Mouse (Mus musculus) heart, adult 2 months (tissue): Measurements from ENCODE around the gene Cdk13. TPM values are rescaled to one million over a fixed set of nuclear protein-coding genes. Genes with fewer than 3 reads are reported as not detected.

Experiments used
- DNase-seq, 2 experiments: peaks; one replicate each; pipeline ENCODE4 v3.0.0; 2021
- H3K27ac ChIP-seq: fragments of 200-600 bp; 2 replicates; pipeline ENCODE4 v1.8.1; 2022
- H3K27me3 ChIP-seq: fragments of 200-500 bp; 2 replicates; pipeline ENCODE4 v1.6.1; 2012; ENCODE audit warnings: mild to moderate bottlenecking, low read length, inconsistent platforms, mixed read lengths; ENCODE audit not compliant: control insufficient read depth, insufficient read depth
- H3K36me3 ChIP-seq: fragments of 200-500 bp; 2 replicates; pipeline ENCODE4 v1.6.1; 2012; ENCODE audit warnings: low read length, inconsistent platforms; ENCODE audit not compliant: control insufficient read depth, insufficient read depth
- H3K4me1 ChIP-seq: fragments of 200-500 bp; 2 replicates; pipeline ENCODE4 v1.6.1; 2011; ENCODE audit warnings: low read length; ENCODE audit not compliant: control insufficient read depth, insufficient read depth
- H3K4me3 ChIP-seq: fragments of 200-600 bp; 2 replicates; pipeline ENCODE4 v1.8.1; 2022
- H3K79me2 ChIP-seq: fragments of 200-500 bp; replicated peaks from 2 replicates; pipeline ENCODE4 v1.6.1; 2012; ENCODE audit warnings: mild to moderate bottlenecking, inconsistent platforms, low read length, moderate library complexity, mixed read lengths; ENCODE audit not compliant: control insufficient read depth, insufficient read depth
- H3K9ac ChIP-seq: fragments of 200-500 bp; 2 replicates; pipeline ENCODE4 v1.6.1; 2012; ENCODE audit warnings: low read depth, mild to moderate bottlenecking, control low read depth, inconsistent platforms, low read length, mixed read lengths
- CTCF ChIP-seq: fragments of 200-600 bp; IDR thresholded peaks from 2 replicates; pipeline ENCODE4 v1.8.1; 2022; ENCODE audit warnings: antibody characterized with exemption, mild to moderate bottlenecking, moderate library complexity
- EP300 ChIP-seq: fragments of 200-500 bp; IDR thresholded peaks from 2 replicates; pipeline ENCODE4 v1.6.1; 2011; ENCODE audit warnings: low read depth, low read length, control low read depth; ENCODE audit not compliant: insufficient read depth
- POLR2A ChIP-seq: fragments of 200-500 bp; IDR thresholded peaks from 2 replicates; pipeline ENCODE4 v1.6.1; 2011; ENCODE audit warnings: mild to moderate bottlenecking, low read depth, low read length, control low read depth; ENCODE audit not compliant: insufficient read depth
- WGBS: fragments of 180-500 bp; shearing (Covaris S2); methylation state at CpG from one replicate; pipeline ENCODE4 v1.1.7; 2018; 5-methylcytosine and 5-hydroxymethylcytosine counted together
- intact Hi-C: fragments of 180-260 bp; cut with DNase I; formaldehyde crosslinking; loops from one replicate; pipeline ENCODE4 v1.15.1; 2025
- microRNA-seq, 2 experiments: library from miRNA; unstranded; fragments of <30 nt; microRNA quantifications; one replicate each; pipeline ENCODE4 v1.2.0; 2021
- polyA plus RNA-seq: library from polyadenylated mRNA; depleted of rRNA; stranded (reverse); fragments of >200 nt; gene quantifications from 2 replicates; pipeline ENCODE4 v1.2.3, GENCODE M21; 2012; rRNA removed
- total RNA-seq, 2 experiments: library from RNA; stranded (reverse); gene quantifications; 2 replicates each; pipeline ENCODE4 v1.2.3; 2021

Cdk13 gene
- total and polyA plus RNA-seq, 3 experiments = 12.5 to 24.7 (median 22.4) TPM

GRCm38 (mm10) chr13:17671122-17671521, 133.8 kb downstream of the Cdk13 start:
- TF ChIP-seq POLR2A (no peak), CTCF (no peak), EP300 (no peak)
- intact Hi-C loops = no loop called here
- DNase-seq = no peak
- H3K4me1 ChIP-seq = no peaks in the 10 kb centered on the region
- no peaks in the 10 kb centered on the region for H3K79me2 ChIP-seq
- H3K27ac ChIP-seq = no peak overlapping the region
- no peaks in the 10 kb centered on the region for H3K27me3 ChIP-seq
- H3K4me3 ChIP-seq = no peak overlapping the region
- WGBS = 63% methylated on average over 1 of the region's 1 CpGs
- no peak overlapping the region for H3K9ac ChIP-seq
- no peaks in the 10 kb centered on the region for H3K36me3 ChIP-seq

- Histone ChIP-seq H3K27me3 (no peaks in the 10 kb centered on the region), H3K36me3 (no peaks in the 10 kb centered on the region), H3K79me2 (no peaks in the 10 kb centered on the region), H3K9ac (no peak overlapping the region), H3K4me3 (no peak overlapping the region), H3K4me1 (no peaks in the 10 kb centered on the region), H3K27ac (no peak overlapping the region)
- 82% methylated on average over 1 of the region's 1 CpGs for WGBS
- TF ChIP-seq CTCF = no peak
- DNase-seq = no peak
- intact Hi-C loops = no loop called here
Measured at GRCm38 (mm10) chr13:17667380-17667779, 137.5 kb downstream of the Cdk13 start.

Small RNA genes lying within 50 kb of the gene (microRNA-seq; reads per million reads assigned to microRNA genes)
- gene Mir466i = 0 reads per million in 2 experiments

Other genes with a start within 250 kb of the Cdk13 start
- gene Mplkip, start 109.9 kb downstream of the Cdk13 start, total RNA-seq = 1 to 10 TPM; 5.6 to 6.0 TPM
- gene Mplkip, start 109.9 kb downstream of the Cdk13 start, polyA plus RNA-seq = 2.6 and 2.8 TPM in 2 replicates
- gene Sugct, start 109.5 kb downstream of the Cdk13 start, total RNA-seq = 1 to 10 TPM; 1.0 TPM
- gene Sugct, start 109.5 kb downstream of the Cdk13 start, polyA plus RNA-seq = 1.00 and 1.5 TPM in 2 replicates
- gene Rala, start 139.1 kb upstream of the Cdk13 start, total RNA-seq = 10 to 100 TPM; 33.0 to 42.6 TPM
- gene Rala, start 139.1 kb upstream of the Cdk13 start, polyA plus RNA-seq = 21.4 and 36.1 TPM in 2 replicates
- gene Yae1d1, start 188.3 kb upstream of the Cdk13 start, total RNA-seq = 10 to 100 TPM; 36.2 to 37.6 TPM
- 39.0 and 69.1 TPM in 2 replicates for gene Yae1d1, start 188.3 kb upstream of the Cdk13 start, polyA plus RNA-seq